Mouse (Mus musculus) brain, embryonic 14.5 days (tissue): ENCODE data around the gene Ppp1r12a.

Source experiments
- CTCF ChIP-seq: fragments of 200-500 bp; IDR thresholded peaks from 2 replicates; pipeline ENCODE4 v1.5.1; 2012; ENCODE audit warnings: inconsistent platforms, mild to moderate bottlenecking, moderate library complexity, borderline replicate concordance; ENCODE audit not compliant: insufficient read depth, insufficient read length; ENCODE audit errors: extremely low read depth
- POLR2A ChIP-seq: fragments of 200-500 bp; IDR thresholded peaks from 2 replicates; pipeline ENCODE4 v1.6.1; 2012; ENCODE audit warnings: mild to moderate bottlenecking, inconsistent platforms, borderline replicate concordance; ENCODE audit not compliant: poor library complexity, insufficient read depth, insufficient read length, severe bottlenecking; ENCODE audit errors: extremely low read depth

DNA sequence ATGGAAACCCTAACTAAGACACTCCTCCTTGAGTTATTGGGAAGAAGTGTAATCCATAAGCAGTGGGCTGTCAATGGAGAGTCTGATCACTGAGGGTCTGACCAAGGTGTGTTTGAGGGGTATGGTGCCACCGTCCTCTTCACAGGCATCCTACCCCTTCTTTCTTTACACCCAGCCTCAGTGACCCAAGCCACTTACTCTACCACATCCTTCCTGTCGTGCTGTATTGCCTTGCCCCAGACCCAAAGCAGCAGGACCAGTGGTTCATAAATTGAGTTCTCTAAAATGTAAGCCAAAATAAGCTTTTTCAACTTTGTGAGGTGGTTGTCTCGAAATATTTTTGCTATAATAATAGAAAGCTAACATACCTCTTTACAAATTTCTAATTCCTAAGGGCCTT, 22.2 kb upstream of the Ppp1r12a start:
- TF ChIP-seq POLR2A (no peak), CTCF (no peak)
